Mouse (Mus musculus) bone marrow macrophage, adult 2 months (primary cell): ENCODE results near the gene Omt2b.

Experiments
- CTCF ChIP-seq: IDR thresholded peaks from 2 replicates; pipeline ENCODE4 v1.5.1; 2012; ENCODE audit warnings: low read depth, mild to moderate bottlenecking, low read length, moderate library complexity
- POLR2A ChIP-seq: IDR thresholded peaks from 2 replicates; pipeline ENCODE4 v1.6.1; 2012; ENCODE audit warnings: mild to moderate bottlenecking, low read depth, low read length, borderline replicate concordance

- TF ChIP-seq CTCF (no peak), POLR2A (no peak)
Observed at GRCm38 (mm10) chr9:78355611-78356010, 28.2 kb downstream of the Omt2b start, which contains the start of gene Gsta2.
